Mouse (Mus musculus): ENCODE measurements at regions not wholly inside any gene's neighbourhood (a gene's known extent, or its start where the extent isn't known, plus 50 kb on each side); places are given as distances from the start of the nearest gene placed in this dataset.
"Not testable (repeated sequence)": the region's sequence is repeated elsewhere in the genome, so short reads cannot be mapped to it uniquely, and the experiment has no call there.

- Histone ChIP-seq H3K4me2 (ENCODE audit: low read depth, low read length) (no peak overlapping the region), H3K27ac (ENCODE audit: low read length) (no peak overlapping the region), H3K9me3 (replicated peaks; ENCODE audit: control insufficient read depth, low read length) (no peaks in the 10 kb centered on the region), H3K4me1 (ENCODE audit: control insufficient read depth, insufficient read depth, low read length) (no peaks in the 10 kb centered on the region), H3K4me3 (replicated peaks; ENCODE audit: low read length) (no peak overlapping the region), H3K36me3 (ENCODE audit: control insufficient read depth, insufficient read depth, low read length) (no peaks in the 10 kb centered on the region), H3K27me3 (ENCODE audit: control insufficient read depth, insufficient read depth, low read length) (no peaks in the 10 kb centered on the region), H3K9ac (ENCODE audit: low read length) (no peak overlapping the region)
- ATAC-seq (ENCODE audit: insufficient read depth, low FRiP score): no peak
- WGBS: 54% methylated on average over 4 of the region's 4 CpGs
Observed at GRCm38 (mm10) chr16:86473059-86473740, 571.6 kb upstream of the Adamts5 start.

- 70% methylated on average over 9 of the region's 9 CpGs for WGBS
- Histone ChIP-seq H3K27ac (ENCODE audit: low read length) (no peak overlapping the region), H3K4me1 (ENCODE audit: control insufficient read depth, insufficient read depth, low read length) (no peaks in the 10 kb centered on the region), H3K9ac (ENCODE audit: low read length) (no peak overlapping the region), H3K9me3 (replicated peaks; ENCODE audit: control insufficient read depth, low read length) (no peaks in the 10 kb centered on the region), H3K4me2 (ENCODE audit: low read depth, low read length) (no peak overlapping the region), H3K27me3 (ENCODE audit: control insufficient read depth, insufficient read depth, low read length) (no peaks in the 10 kb centered on the region), H3K36me3 (ENCODE audit: control insufficient read depth, insufficient read depth, low read length) (no peaks in the 10 kb centered on the region), H3K4me3 (replicated peaks; ENCODE audit: low read length) (no peak overlapping the region)
- ATAC-seq (ENCODE audit: insufficient read depth, low FRiP score): no peak
Observed at GRCm38 (mm10) chr16:86461073-86461472, 559.4 kb upstream of the Adamts5 start.

DNA sequence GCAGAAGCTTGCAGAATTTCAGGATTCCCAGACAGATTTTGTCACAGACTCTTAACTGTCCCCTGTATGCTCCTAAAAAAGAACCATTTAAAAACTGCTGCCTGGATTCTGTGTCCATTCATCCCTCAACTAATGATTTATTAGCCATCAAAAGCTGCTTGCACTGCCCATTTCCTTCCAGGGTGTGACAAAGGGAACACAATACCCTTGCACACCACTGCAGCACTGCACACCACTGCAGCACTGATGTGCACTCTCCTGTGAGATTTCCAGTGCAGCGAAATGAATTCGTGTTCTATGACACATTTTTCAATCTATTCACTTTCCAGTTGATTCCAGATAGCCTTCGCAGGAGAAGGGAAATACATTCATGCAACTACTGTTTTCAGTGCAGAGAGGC is 555.0 kb upstream of the Adamts5 start:
- no peak overlapping the region for H3K27ac ChIP-seq (ENCODE audit: low read length)
- H3K27me3 ChIP-seq (ENCODE audit: control insufficient read depth, insufficient read depth, low read length): no peaks in the 10 kb centered on the region
- no peak overlapping the region for H3K4me2 ChIP-seq (ENCODE audit: low read depth, low read length)
- no peak for ATAC-seq (ENCODE audit: insufficient read depth, low FRiP score)
- no peaks in the 10 kb centered on the region for H3K36me3 ChIP-seq (ENCODE audit: control insufficient read depth, insufficient read depth, low read length)
- 65% methylated on average over 3 of the region's 3 CpGs for WGBS
- no peak overlapping the region for H3K4me3 ChIP-seq (replicated peaks; ENCODE audit: low read length)
- no peaks in the 10 kb centered on the region for H3K9me3 ChIP-seq (replicated peaks; ENCODE audit: control insufficient read depth, low read length)
- H3K9ac ChIP-seq (ENCODE audit: low read length): no peak overlapping the region
- no peaks in the 10 kb centered on the region for H3K4me1 ChIP-seq (ENCODE audit: control insufficient read depth, insufficient read depth, low read length)

GRCm38 (mm10) chr16:86454810-86455209 is 553.2 kb upstream of the Adamts5 start:
- Histone ChIP-seq H3K36me3 (ENCODE audit: control insufficient read depth, insufficient read depth, low read length) (no peaks in the 10 kb centered on the region), H3K27ac (ENCODE audit: low read length) (no peak overlapping the region), H3K9me3 (replicated peaks; ENCODE audit: control insufficient read depth, low read length) (no peaks in the 10 kb centered on the region), H3K4me1 (ENCODE audit: control insufficient read depth, insufficient read depth, low read length) (no peaks in the 10 kb centered on the region), H3K9ac (ENCODE audit: low read length) (no peak overlapping the region), H3K4me2 (ENCODE audit: low read depth, low read length) (no peak overlapping the region), H3K4me3 (replicated peaks; ENCODE audit: low read length) (no peak overlapping the region), H3K27me3 (ENCODE audit: control insufficient read depth, insufficient read depth, low read length) (no peaks in the 10 kb centered on the region)
- WGBS: 61% methylated on average over 3 of the region's 3 CpGs
- no peak for ATAC-seq (ENCODE audit: insufficient read depth, low FRiP score)

DNA sequence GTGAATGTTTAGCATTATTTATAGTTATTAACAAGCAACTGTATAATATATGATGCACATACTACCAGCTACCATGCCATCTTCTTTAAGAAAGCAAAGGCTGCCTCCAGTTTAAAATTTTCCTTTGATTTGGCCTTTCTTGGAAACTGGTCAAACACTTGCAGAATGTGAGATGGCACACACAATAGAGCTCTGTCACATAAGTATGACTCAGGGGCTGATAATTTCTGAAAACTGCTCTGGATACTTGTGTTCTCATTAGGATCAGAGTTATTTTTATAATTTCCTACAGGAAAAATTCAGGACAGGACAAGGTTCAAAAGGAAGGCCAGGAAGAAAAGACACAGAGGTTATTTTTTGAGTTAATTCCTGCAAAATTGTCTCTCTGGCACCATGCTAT is 552.4 kb upstream of the Adamts5 start:
- no peak overlapping the region for H3K4me2 ChIP-seq (ENCODE audit: low read depth, low read length)
- H3K9ac ChIP-seq (ENCODE audit: low read length): no peak overlapping the region
- no peak for ATAC-seq (ENCODE audit: insufficient read depth, low FRiP score)
- H3K4me1 ChIP-seq (ENCODE audit: control insufficient read depth, insufficient read depth, low read length): no peaks in the 10 kb centered on the region
- H3K36me3 ChIP-seq (ENCODE audit: control insufficient read depth, insufficient read depth, low read length): no peaks in the 10 kb centered on the region
- no peak overlapping the region for H3K27ac ChIP-seq (ENCODE audit: low read length)
- no peaks in the 10 kb centered on the region for H3K27me3 ChIP-seq (ENCODE audit: control insufficient read depth, insufficient read depth, low read length)
- H3K9me3 ChIP-seq (replicated peaks; ENCODE audit: control insufficient read depth, low read length): no peaks in the 10 kb centered on the region
- H3K4me3 ChIP-seq (replicated peaks; ENCODE audit: low read length): no peak overlapping the region

GRCm38 (mm10) chr16:86448478-86449160 is 547.0 kb upstream of the Adamts5 start:
- ATAC-seq (ENCODE audit: insufficient read depth, low FRiP score): no peak
- no peak overlapping the region for H3K27ac ChIP-seq (ENCODE audit: low read length)
- WGBS: 38% methylated on average over 1 of the region's 1 CpGs
- no peaks in the 10 kb centered on the region for H3K9me3 ChIP-seq (replicated peaks; ENCODE audit: control insufficient read depth, low read length)
- H3K4me3 ChIP-seq (replicated peaks; ENCODE audit: low read length): no peak overlapping the region
- no peaks in the 10 kb centered on the region for H3K27me3 ChIP-seq (ENCODE audit: control insufficient read depth, insufficient read depth, low read length)
- H3K36me3 ChIP-seq (ENCODE audit: control insufficient read depth, insufficient read depth, low read length): no peaks in the 10 kb centered on the region
- H3K9ac ChIP-seq (ENCODE audit: low read length): no peak overlapping the region
- H3K4me1 ChIP-seq (ENCODE audit: control insufficient read depth, insufficient read depth, low read length): no peaks in the 10 kb centered on the region
- H3K4me2 ChIP-seq (ENCODE audit: low read depth, low read length): no peak overlapping the region

- H3K27ac ChIP-seq (ENCODE audit: low read length); H3K9ac ChIP-seq (ENCODE audit: low read length); H3K4me3 ChIP-seq (replicated peaks; ENCODE audit: low read length); H3K4me1 ChIP-seq (ENCODE audit: control insufficient read depth, insufficient read depth, low read length); H3K27me3 ChIP-seq (ENCODE audit: control insufficient read depth, insufficient read depth, low read length); H3K9me3 ChIP-seq (replicated peaks; ENCODE audit: control insufficient read depth, low read length); H3K36me3 ChIP-seq (ENCODE audit: control insufficient read depth, insufficient read depth, low read length); H3K4me2 ChIP-seq (ENCODE audit: low read depth, low read length); ATAC-seq (ENCODE audit: insufficient read depth, low FRiP score): not testable (repeated sequence)
- 6% methylated on average over 5 of the region's 5 CpGs for WGBS
Observed at GRCm38 (mm10) chr16:86419458-86419857, 517.8 kb upstream of the Adamts5 start.

DNA sequence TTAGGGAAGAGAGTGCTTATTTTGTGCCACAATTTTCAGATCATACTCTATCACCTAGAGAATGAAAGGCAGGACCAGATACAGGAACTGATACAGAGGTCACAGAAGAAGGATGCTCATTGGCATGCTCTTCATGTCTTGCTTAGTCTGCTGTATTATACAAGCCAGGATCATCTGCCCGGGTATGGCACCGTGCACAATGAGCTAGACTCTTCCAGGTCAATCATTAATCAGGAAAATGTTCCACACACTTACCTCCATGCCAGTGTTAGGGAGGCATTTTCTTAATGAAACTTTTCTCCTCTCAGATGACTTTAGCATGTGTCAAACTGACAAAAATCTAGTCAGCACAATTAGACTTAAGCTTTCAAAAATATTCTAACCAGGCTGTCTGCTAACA is 502.7 kb upstream of the Adamts5 start:
- Histone ChIP-seq H3K4me2 (ENCODE audit: low read depth, low read length) (no peak overlapping the region), H3K9ac (ENCODE audit: low read length) (no peak overlapping the region), H3K27ac (ENCODE audit: low read length) (no peak overlapping the region), H3K36me3 (ENCODE audit: control insufficient read depth, insufficient read depth, low read length) (no peaks in the 10 kb centered on the region), H3K27me3 (ENCODE audit: control insufficient read depth, insufficient read depth, low read length) (no peaks in the 10 kb centered on the region), H3K4me1 (ENCODE audit: control insufficient read depth, insufficient read depth, low read length) (no peaks in the 10 kb centered on the region), H3K4me3 (replicated peaks; ENCODE audit: low read length) (no peak overlapping the region), H3K9me3 (replicated peaks; ENCODE audit: control insufficient read depth, low read length) (no peaks in the 10 kb centered on the region)
- no peak for ATAC-seq (ENCODE audit: insufficient read depth, low FRiP score)
- 60% methylated on average over 2 of the region's 2 CpGs for WGBS

GRCm38 (mm10) chr16:86401381-86401780 is 499.8 kb upstream of the Adamts5 start:
- ATAC-seq (ENCODE audit: insufficient read depth, low FRiP score): no peak
- Histone ChIP-seq H3K4me1 (ENCODE audit: control insufficient read depth, insufficient read depth, low read length) (no peaks in the 10 kb centered on the region), H3K27me3 (ENCODE audit: control insufficient read depth, insufficient read depth, low read length) (no peaks in the 10 kb centered on the region), H3K4me3 (replicated peaks; ENCODE audit: low read length) (no peak overlapping the region), H3K27ac (ENCODE audit: low read length) (no peak overlapping the region), H3K36me3 (ENCODE audit: control insufficient read depth, insufficient read depth, low read length) (no peaks in the 10 kb centered on the region), H3K4me2 (ENCODE audit: low read depth, low read length) (no peak overlapping the region), H3K9me3 (replicated peaks; ENCODE audit: control insufficient read depth, low read length) (no peaks in the 10 kb centered on the region), H3K9ac (ENCODE audit: low read length) (no peak overlapping the region)
- 79% methylated on average over 1 of the region's 1 CpGs for WGBS
